Mouse (Mus musculus) adrenal gland, adult (tissue): ENCODE measurements around the gene Dnpep.
A peak's percentile ranks its signal among the peaks of the same experiment; 100 is the strongest.

Experiments used
- DNase-seq, 2 experiments: peaks; one replicate each; pipeline ENCODE4 v3.0.0; 2022 to 2023; ENCODE audit warnings: low spot score in 1 of 2; ENCODE audit not compliant: inconsistent age in 2 of 2

The Dnpep gene

GRCm38 (mm10) chr1:75317241-75318201 is at the start of gene Dnpep:
Gene Dnpep (minus strand): TSS chr1:75317990.
- DNase-seq, result peak; percentile 100

DNA sequence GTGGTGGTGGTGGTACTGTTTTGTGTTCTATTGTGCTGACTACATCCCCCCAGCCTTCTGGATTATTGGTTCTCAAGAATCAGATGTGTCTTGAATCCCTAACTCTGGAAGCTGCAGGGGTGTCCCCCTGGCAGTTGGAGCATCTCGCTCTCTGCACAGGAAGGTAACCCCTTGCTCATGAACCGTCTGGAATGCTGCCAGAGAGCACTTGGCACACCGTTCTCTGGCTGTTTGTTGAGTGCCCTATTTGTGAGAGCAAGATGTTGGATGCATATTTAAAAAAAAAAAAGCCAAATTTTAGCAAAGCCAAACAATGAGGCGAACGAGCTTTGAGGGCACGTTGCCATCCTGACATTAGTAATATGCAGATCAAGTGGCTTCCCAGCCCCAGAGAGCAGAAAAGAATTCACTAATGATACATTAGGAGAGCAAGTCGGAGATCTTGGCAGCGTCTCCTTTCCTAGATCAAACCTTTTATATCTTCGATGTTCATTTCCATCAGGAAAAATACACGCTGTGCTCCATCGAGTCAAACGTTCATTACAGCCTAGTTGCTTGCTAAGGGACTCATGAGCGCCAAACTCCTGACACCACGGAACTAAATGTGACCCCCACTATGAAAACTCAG is 47.8 kb upstream of the Dnpep start:
- DNase-seq, result no peak

- DNase-seq, result no peak
Measured at GRCm38 (mm10) chr1:75363868-75364267, 46.1 kb upstream of the Dnpep start.

- DNase-seq, result no peak
Measured at GRCm38 (mm10) chr1:75361750-75362149, 44.0 kb upstream of the Dnpep start.

DNA sequence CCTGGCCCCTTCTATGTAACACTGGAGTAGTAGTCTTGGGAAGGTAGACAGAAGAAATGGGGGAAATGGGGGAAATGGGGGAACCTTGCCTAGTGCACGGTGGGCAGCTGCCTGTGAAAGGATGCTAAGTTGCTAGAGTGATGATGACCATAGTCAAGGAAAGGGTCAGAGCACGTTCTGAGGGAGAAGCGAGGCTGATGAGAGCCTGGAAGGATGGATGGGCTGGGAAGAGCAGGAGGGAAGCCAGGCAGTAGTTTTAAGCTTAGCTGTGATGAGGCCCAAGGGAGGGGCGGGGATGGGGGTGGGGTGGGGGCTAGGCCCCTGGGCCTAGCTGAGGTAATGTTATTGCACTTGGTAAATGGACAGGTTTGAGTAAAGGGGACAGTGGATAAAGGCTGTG is 43.3 kb upstream of the Dnpep start:
- no peak for DNase-seq

- peak; percentile 34 to 55 for DNase-seq
Measured at GRCm38 (mm10) chr1:75360112-75361031, 42.6 kb upstream of the Dnpep start, which contains the start of gene Des. Gene Des (plus strand): TSS chr1:75360329.

DNA sequence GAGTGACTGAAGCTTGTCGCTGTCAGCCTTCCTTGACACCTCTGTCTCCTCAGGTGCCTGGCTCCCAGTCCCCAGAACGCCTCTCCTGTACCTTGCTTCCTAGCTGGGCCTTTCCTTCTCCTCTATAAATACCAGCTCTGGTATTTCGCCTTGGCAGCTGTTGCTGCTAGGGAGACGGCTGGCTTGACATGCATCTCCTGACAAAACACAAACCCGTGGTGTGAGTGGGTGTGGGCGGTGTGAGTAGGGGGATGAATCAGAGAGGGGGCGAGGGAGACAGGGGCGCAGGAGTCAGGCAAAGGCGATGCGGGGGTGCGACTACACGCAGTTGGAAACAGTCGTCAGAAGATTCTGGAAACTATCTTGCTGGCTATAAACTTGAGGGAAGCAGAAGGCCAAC is 41.6 kb upstream of the Dnpep start:
- no peak for DNase-seq

GRCm38 (mm10) chr1:75358009-75358408 is 40.2 kb upstream of the Dnpep start:
- no peak for DNase-seq

- peak in 1 of 2 experiments; percentile 87 for DNase-seq
Measured at GRCm38 (mm10) chr1:75357261-75357660, 39.5 kb upstream of the Dnpep start.

DNA sequence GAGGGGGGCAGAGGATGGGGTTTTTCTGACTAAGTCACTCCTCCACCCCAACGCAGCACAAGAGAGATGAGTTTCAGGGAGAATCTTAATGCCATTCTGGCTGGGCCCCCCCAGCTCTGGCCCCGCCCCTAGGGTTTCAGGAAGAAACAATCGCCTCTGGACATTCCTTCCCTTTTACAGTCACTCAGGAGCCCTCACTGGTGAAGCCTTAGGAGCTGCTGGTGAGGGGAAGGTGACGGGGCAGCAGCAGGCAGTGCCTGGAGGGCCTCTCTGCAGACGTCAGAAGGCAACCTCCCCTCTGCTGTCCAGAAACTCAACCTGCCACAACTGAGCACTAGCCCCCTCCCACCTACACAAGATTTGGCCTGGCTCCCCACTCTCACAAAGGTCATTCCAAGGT is 31.5 kb upstream of the Dnpep start:
- DNase-seq, result no peak

- DNase-seq, result peak; percentile 53 to 66
Measured at GRCm38 (mm10) chr1:75347279-75347678, 29.5 kb upstream of the Dnpep start.

- DNase-seq, result peak in 1 of 2 experiments; percentile 17
Measured at GRCm38 (mm10) chr1:75345036-75345935, 27.5 kb upstream of the Dnpep start.

- peak in 1 of 2 experiments; percentile 33 for DNase-seq
Measured at GRCm38 (mm10) chr1:75344291-75345035, 26.7 kb upstream of the Dnpep start.

GRCm38 (mm10) chr1:75342874-75343416 is 25.2 kb upstream of the Dnpep start:
- peak; percentile 56 to 88 for DNase-seq

DNA sequence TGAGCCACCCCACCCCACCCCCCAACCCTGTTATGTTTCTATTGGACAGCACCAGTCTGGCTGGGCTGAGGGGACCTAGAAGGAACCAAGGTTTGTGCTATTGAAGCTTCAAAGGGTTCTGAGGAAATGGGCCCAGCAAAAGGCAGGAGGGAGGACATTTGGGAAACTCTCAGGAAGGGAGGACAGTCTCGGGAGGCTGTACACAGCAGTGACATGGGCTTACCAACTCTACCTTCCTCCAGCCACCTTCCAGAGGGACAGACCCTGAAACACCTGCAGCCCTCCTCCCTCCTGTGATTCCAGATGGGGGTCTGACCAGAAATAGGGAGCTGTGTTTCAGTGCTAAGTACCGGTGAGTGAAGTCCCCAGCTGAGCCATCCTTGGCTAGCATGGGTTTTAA is 22.7 kb upstream of the Dnpep start:
- DNase-seq, result no peak

DNA sequence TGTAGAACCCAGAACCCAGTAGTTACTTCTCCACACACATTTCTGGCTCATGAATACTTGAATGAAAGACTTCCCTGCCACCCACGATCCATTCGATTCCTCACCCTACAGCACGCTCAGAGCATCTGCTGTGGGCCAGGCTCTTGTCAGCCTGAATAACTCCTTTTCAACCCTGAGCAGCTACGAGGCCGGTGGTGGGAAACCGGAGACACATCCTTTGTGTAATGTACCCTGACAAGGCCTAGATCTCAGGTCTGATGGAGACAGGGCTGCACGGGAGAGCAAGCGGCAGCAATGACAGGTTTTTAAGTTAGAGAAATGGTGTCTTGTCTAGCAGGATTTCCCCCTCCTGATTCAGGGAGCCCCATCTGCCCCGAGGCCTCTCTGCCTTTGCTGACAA is 21.5 kb upstream of the Dnpep start:
- DNase-seq, result no peak

DNA sequence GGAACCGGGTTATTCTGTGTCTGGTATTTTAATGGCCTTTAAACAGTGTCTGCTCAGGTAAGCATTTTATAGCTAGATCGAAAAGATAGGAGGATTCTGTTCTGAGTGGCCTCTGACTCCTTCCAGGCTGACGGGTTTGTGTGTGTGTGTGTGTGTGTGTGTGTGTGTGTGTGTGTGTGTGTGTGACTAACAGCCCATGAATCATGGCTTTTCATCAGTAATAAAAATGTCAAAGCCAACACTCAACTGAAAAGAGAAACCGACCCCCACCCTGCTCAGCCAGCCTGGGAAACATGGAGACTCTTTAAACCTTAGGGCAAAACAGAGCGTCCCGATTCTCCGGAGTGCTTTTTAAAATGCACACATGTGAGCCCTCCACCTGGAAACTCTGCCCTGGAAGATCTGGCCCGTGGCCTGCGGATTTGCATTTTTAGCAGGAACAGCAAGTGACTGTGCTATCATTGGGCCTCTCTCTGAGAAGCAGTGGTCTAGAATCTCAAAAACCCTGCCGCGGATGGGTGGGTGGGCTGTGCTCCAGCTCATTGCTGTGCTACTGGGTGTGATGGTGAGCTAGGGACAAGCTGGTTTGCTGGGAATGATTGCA is 20.4 kb upstream of the Dnpep start:
- DNase-seq, result peak in 1 of 2 experiments; percentile 33

GRCm38 (mm10) chr1:75337097-75337496 is 19.3 kb upstream of the Dnpep start:
- DNase-seq, result no peak

GRCm38 (mm10) chr1:75336461-75336860 is 18.7 kb upstream of the Dnpep start:
- no peak for DNase-seq
